Mouse (Mus musculus) common myeloid progenitor, adult 5-6 weeks (primary cell): ENCODE data around the gene Gstp3. TPM values are rescaled to one million over a fixed set of nuclear protein-coding genes. Genes with fewer than 3 reads are reported as not detected.

Source experiments
- ATAC-seq: replicated peaks from 2 replicates; pipeline ENCODE4 v1.8.0; 2016; ENCODE audit warnings: low read depth, mild to moderate bottlenecking, moderate TSS enrichment, inconsistent platforms; ENCODE audit not compliant: poor library complexity, severe bottlenecking
- total RNA-seq: library from RNA; stranded (forward); fragments of 200-1000, 187-1606 nt; gene quantifications from 2 replicates; pipeline ENCODE4 v1.2.3, GENCODE M21; 2017

Gene Gstp3
- total RNA-seq, 1 experiment from 2014 or later, result 8.7 TPM

- no peak for ATAC-seq
Measured at GRCm38 (mm10) chr19:4011086-4011485, 48.3 kb downstream of the Gstp3 start.

Other genes starting within 250 kb of the Gstp3 start
- gene Chka, start 207.8 kb downstream of the Gstp3 start, total RNA-seq, result 30.9 and 46.5 TPM in 2 replicates
- gene Tcirg1, start 152.4 kb downstream of the Gstp3 start, total RNA-seq, result 37.0 and 49.2 TPM in 2 replicates
- gene Ndufs8, start 146.8 kb downstream of the Gstp3 start, total RNA-seq, result 79.4 and 83.5 TPM in 2 replicates
- gene Aldh3b1, start 129.8 kb downstream of the Gstp3 start, total RNA-seq, result 1.6 and 3.2 TPM in 2 replicates
- gene Unc93b1, start 124.4 kb downstream of the Gstp3 start, total RNA-seq, result 83.0 and 99.7 TPM in 2 replicates
- gene Aldh3b3, start 100.9 kb downstream of the Gstp3 start, total RNA-seq, result 0.41 TPM in 1 of 2 replicates, not detected in the other
- gene Aldh3b2, start 87.2 kb downstream of the Gstp3 start, total RNA-seq, result 0.59 TPM in 1 of 2 replicates, not detected in the other
- gene Acy3, start 73.0 kb downstream of the Gstp3 start, total RNA-seq, result 2.1 and 5.4 TPM in 2 replicates
- not detected in 2 replicates for gene Tbx10, start 66.8 kb downstream of the Gstp3 start, total RNA-seq
- 7.9 and 22.1 TPM in 2 replicates for gene Nudt8, start 59.0 kb downstream of the Gstp3 start, total RNA-seq
- gene Gm49405, start 58.9 kb downstream of the Gstp3 start, total RNA-seq, result 0.10 and 1.4 TPM in 2 replicates
- 0.41 and 3.6 TPM in 2 replicates for gene Doc2g, start 56.3 kb downstream of the Gstp3 start, total RNA-seq
- 199 and 200 TPM in 2 replicates for gene Ndufv1, start 46.8 kb downstream of the Gstp3 start, total RNA-seq
- gene Gstp1, start 21.6 kb downstream of the Gstp3 start, total RNA-seq, result 82.5 and 95.6 TPM in 2 replicates
- 0.69 and 8.6 TPM in 2 replicates for gene Gstp2, start 13.5 kb downstream of the Gstp3 start, total RNA-seq
- gene Cabp2, start 22.0 kb upstream of the Gstp3 start, total RNA-seq, result not detected in 2 replicates
- 20.3 and 22.3 TPM in 2 replicates for gene Cdk2ap2, start 37.6 kb upstream of the Gstp3 start, total RNA-seq
- 8.6 and 9.0 TPM in 2 replicates for gene Pitpnm1, start 40.4 kb upstream of the Gstp3 start, total RNA-seq
- 20.6 and 55.9 TPM in 2 replicates for gene Aip, start 66.3 kb upstream of the Gstp3 start, total RNA-seq
- gene Gpr152, start 80.2 kb upstream of the Gstp3 start, total RNA-seq, result not detected in 2 replicates
- gene Cabp4, start 84.5 kb upstream of the Gstp3 start, total RNA-seq, result not detected in 2 replicates
- 90.1 and 104 TPM in 2 replicates for gene Coro1b, start 89.0 kb upstream of the Gstp3 start, total RNA-seq
- 140 and 184 TPM in 2 replicates for gene Ptprcap, start 94.0 kb upstream of the Gstp3 start, total RNA-seq
- gene Rps6kb2, start 103.8 kb upstream of the Gstp3 start, total RNA-seq, result 15.9 and 16.4 TPM in 2 replicates
- 3.4 and 3.5 TPM in 2 replicates for gene Carns1, start 115.9 kb upstream of the Gstp3 start, total RNA-seq
- 25.8 and 34.7 TPM in 2 replicates for gene Tbc1d10c, start 131.7 kb upstream of the Gstp3 start, total RNA-seq
- 450 and 486 TPM in 2 replicates for gene Ppp1ca, start 132.5 kb upstream of the Gstp3 start, total RNA-seq
- 10.7 and 20.5 TPM in 2 replicates for gene Rad9a, start 142.1 kb upstream of the Gstp3 start, total RNA-seq
- 2.0 and 5.0 TPM in 2 replicates for gene Clcf1, start 154.7 kb upstream of the Gstp3 start, total RNA-seq
- not detected in 2 replicates for gene AC109138.7, start 154.8 kb upstream of the Gstp3 start, total RNA-seq
- gene Pold4, start 172.3 kb upstream of the Gstp3 start, total RNA-seq, result 64.3 and 74.0 TPM in 2 replicates
- gene Ssh3, start 209.6 kb upstream of the Gstp3 start, total RNA-seq, result 13.6 and 22.7 TPM in 2 replicates
- 0.58 and 3.7 TPM in 2 replicates for gene Ankrd13d, start 223.6 kb upstream of the Gstp3 start, total RNA-seq
- gene Grk2, start 246.7 kb upstream of the Gstp3 start, total RNA-seq, result 186 and 204 TPM in 2 replicates